Mouse (Mus musculus): ENCODE results near the gene Rpsa. TPM values are rescaled to one million over a fixed set of nuclear protein-coding genes. Genes with fewer than 3 reads are reported as not detected.

Rpsa gene
- polyA plus RNA-seq, 1 experiment from 2014 or later: 1,176 TPM

- Histone ChIP-seq H3K36me3 (ENCODE audit: control insufficient read depth, insufficient read depth, low read length) (no peaks in the 10 kb centered on the region), H3K9me3 (ENCODE audit: control insufficient read depth, low read length) (no peaks in the 10 kb centered on the region)
These were observed 40.3 kb downstream of the Rpsa start for GRCm38 (mm10) chr9:120167826-120168225.

GRCm38 (mm10) chr9:120171295-120171694, 43.8 kb downstream of the Rpsa start:
- Histone ChIP-seq H3K4me1 (ENCODE audit: control insufficient read depth, insufficient read depth, low read length) (no peaks in the 10 kb centered on the region), H3K27me3 (ENCODE audit: control insufficient read depth, insufficient read depth, low read length) (no peaks in the 10 kb centered on the region), H3K4me2 (ENCODE audit: low read length) (no peak overlapping the region), H3K36me3 (ENCODE audit: control insufficient read depth, insufficient read depth, low read length) (no peaks in the 10 kb centered on the region), H3K9ac (replicated peaks; ENCODE audit: low read length) (no peak overlapping the region), H3K4me3 (replicated peaks; ENCODE audit: low read depth, low read length) (no peak overlapping the region), H3K27ac (replicated peaks; ENCODE audit: low read depth, low read length) (no peak overlapping the region), H3K9me3 (ENCODE audit: control insufficient read depth, low read length) (no peaks in the 10 kb centered on the region)
- DNase-seq (peak; percentile 73), ATAC-seq (ENCODE audit: low FRiP score, low TSS enrichment) (no peak)
- 46% methylated on average over 5 of the region's 5 CpGs for WGBS

More at GRCm38 (mm10) chr9:120167826-120168225, 40.3 kb downstream of the Rpsa start:
- Histone ChIP-seq H3K4me2 (ENCODE audit: low read length) (no peak overlapping the region), H3K27ac (replicated peaks; ENCODE audit: low read depth, low read length) (no peak overlapping the region), H3K9ac (replicated peaks; ENCODE audit: low read length) (no peak overlapping the region), H3K4me3 (replicated peaks; ENCODE audit: low read depth, low read length) (no peak overlapping the region), H3K4me1 (ENCODE audit: control insufficient read depth, insufficient read depth, low read length) (no peaks in the 10 kb centered on the region), H3K27me3 (ENCODE audit: control insufficient read depth, insufficient read depth, low read length) (no peaks in the 10 kb centered on the region)
- WGBS: 69% methylated on average over 11 of the region's 11 CpGs
- ATAC-seq (ENCODE audit: low FRiP score, low TSS enrichment) (no peak), DNase-seq (no peak)

- H3K4me3 ChIP-seq (replicated peaks; ENCODE audit: low read depth, low read length): no peak overlapping the region
- no peaks in the 10 kb centered on the region for H3K27me3 ChIP-seq (ENCODE audit: control insufficient read depth, insufficient read depth, low read length)
- H3K27ac ChIP-seq (replicated peaks; ENCODE audit: low read depth, low read length): no peak overlapping the region
- H3K9me3 ChIP-seq (ENCODE audit: control insufficient read depth, low read length): no peaks in the 10 kb centered on the region
- ATAC-seq (ENCODE audit: low FRiP score, low TSS enrichment) (no peak), DNase-seq (no peak)
- no peaks in the 10 kb centered on the region for H3K36me3 ChIP-seq (ENCODE audit: control insufficient read depth, insufficient read depth, low read length)
- WGBS: 80% methylated on average over 18 of the region's 18 CpGs
- no peaks in the 10 kb centered on the region for H3K4me1 ChIP-seq (ENCODE audit: control insufficient read depth, insufficient read depth, low read length)
- H3K9ac ChIP-seq (replicated peaks; ENCODE audit: low read length): no peak overlapping the region
- H3K4me2 ChIP-seq (ENCODE audit: low read length): no peak overlapping the region
These were observed 47.1 kb downstream of the Rpsa start for GRCm38 (mm10) chr9:120174436-120175137.

- no peaks in the 10 kb centered on the region for H3K36me3 ChIP-seq (ENCODE audit: control insufficient read depth, insufficient read depth, low read length)
- no peak overlapping the region for H3K4me3 ChIP-seq (replicated peaks; ENCODE audit: low read depth, low read length)
- WGBS: 91% methylated on average over 10 of the region's 10 CpGs
- H3K27ac ChIP-seq (replicated peaks; ENCODE audit: low read depth, low read length): no peak overlapping the region
- no peak for ATAC-seq (ENCODE audit: low FRiP score, low TSS enrichment)
- DNase-seq: no peak
- no peaks in the 10 kb centered on the region for H3K9me3 ChIP-seq (ENCODE audit: control insufficient read depth, low read length)
- H3K9ac ChIP-seq (replicated peaks; ENCODE audit: low read length): no peak overlapping the region
- no peaks in the 10 kb centered on the region for H3K4me1 ChIP-seq (ENCODE audit: control insufficient read depth, insufficient read depth, low read length)
- no peak overlapping the region for H3K4me2 ChIP-seq (ENCODE audit: low read length)
- no peaks in the 10 kb centered on the region for H3K27me3 ChIP-seq (ENCODE audit: control insufficient read depth, insufficient read depth, low read length)
These were observed 51.3 kb downstream of the Rpsa start for GRCm38 (mm10) chr9:120178813-120179212.

Other genes with a start within 250 kb of the Rpsa start
- gene Wdr48, start 232.8 kb upstream of the Rpsa start, polyA plus RNA-seq (2014; fragmentation: Nextera tagmentation; extraction: Ambion mirVana): 65.5 and 75.6 TPM in 2 replicates
- gene Gorasp1, start 190.1 kb upstream of the Rpsa start, polyA plus RNA-seq (2014; fragmentation: Nextera tagmentation; extraction: Ambion mirVana): 25.2 and 31.7 TPM in 2 replicates
- gene Ttc21a, start 190.1 kb upstream of the Rpsa start, polyA plus RNA-seq (2014; fragmentation: Nextera tagmentation; extraction: Ambion mirVana): 0.45 and 0.49 TPM in 2 replicates
- gene Csrnp1, start 143.0 kb upstream of the Rpsa start, polyA plus RNA-seq (2014; fragmentation: Nextera tagmentation; extraction: Ambion mirVana): 0.67 and 2.2 TPM in 2 replicates
- not detected in 2 replicates for gene Xirp1, start 104.1 kb upstream of the Rpsa start, polyA plus RNA-seq (2014; fragmentation: Nextera tagmentation; extraction: Ambion mirVana)
- gene Cx3cr1, start 57.8 kb upstream of the Rpsa start, polyA plus RNA-seq (2014; fragmentation: Nextera tagmentation; extraction: Ambion mirVana): 3.4 and 5.0 TPM in 2 replicates
- gene Ccr8, start 35.6 kb upstream of the Rpsa start, polyA plus RNA-seq (2014; fragmentation: Nextera tagmentation; extraction: Ambion mirVana): not detected in 2 replicates
- 36.8 and 43.2 TPM in 2 replicates for gene Slc25a38, start 17.3 kb upstream of the Rpsa start, polyA plus RNA-seq (2014; fragmentation: Nextera tagmentation; extraction: Ambion mirVana)
- gene Mobp, start 22.0 kb downstream of the Rpsa start, polyA plus RNA-seq (2014; fragmentation: Nextera tagmentation; extraction: Ambion mirVana): not detected in 2 replicates
- 3.8 and 5.4 TPM in 2 replicates for gene Myrip, start 173.8 kb downstream of the Rpsa start, polyA plus RNA-seq (2014; fragmentation: Nextera tagmentation; extraction: Ambion mirVana)